Mouse (Mus musculus) MN1 (cell line): ENCODE results near the gene Pds5a.

Source experiments
- DNase-seq: peaks from one replicate; pipeline ENCODE4 v3.0.0-alpha.2; 2016; ENCODE audit warnings: low spot score

Gene Pds5a

DNA sequence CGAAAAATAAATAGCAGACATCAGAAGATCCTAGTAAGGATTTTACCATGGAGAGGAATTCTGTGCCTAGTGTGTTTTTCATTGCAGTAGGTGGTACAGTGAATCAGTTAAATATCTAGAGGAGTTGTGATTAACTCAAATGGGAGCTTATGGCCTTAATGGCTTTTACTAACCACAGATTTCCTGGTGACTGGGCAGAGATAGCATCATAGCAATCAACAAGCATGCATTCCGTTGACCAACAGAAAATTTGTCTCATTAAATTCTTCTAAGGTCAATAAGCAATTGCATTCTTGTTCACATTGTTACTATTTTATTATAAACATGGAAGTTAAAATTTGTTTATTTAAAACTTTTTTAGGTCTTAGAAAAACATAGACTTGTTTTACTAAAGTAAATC lies 132.6 kb downstream of the Pds5a start:
- no peak for DNase-seq

DNA sequence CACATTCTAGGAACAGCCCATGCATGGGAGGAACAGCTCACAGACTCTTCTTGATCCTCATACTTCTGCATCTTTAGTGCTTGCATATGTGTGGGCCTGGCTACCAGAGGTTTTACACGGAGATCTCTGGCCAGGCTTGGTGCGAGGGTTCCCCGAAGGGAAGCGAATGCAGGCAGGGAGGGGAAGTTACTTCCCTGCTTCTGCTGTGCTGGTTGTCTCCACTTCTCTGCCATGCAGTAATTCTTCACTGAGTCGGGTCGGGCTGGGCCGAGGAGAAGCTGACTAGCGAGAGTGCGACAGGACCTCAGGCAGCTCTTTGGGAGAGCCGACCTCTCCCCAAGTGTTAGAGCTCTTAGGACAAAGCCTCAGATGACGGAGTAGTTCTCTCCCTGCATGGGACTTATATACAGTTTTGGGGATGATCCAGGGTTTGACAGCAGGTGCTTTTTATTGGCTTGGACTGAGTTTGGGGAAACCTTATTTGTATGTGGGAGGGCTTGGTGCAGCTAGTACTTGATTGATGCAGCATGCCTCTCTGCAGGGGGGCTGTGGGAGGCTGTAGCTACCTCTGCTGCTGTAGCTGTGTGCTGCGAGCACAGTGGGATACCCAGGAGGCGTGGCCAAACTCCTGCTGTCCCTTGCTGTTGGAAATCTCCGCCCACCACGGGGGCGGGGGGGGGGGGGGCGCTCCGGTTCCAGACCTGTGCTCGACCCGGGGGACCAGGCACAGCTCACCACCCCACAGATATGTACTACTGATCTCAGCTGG lies 136.8 kb downstream of the Pds5a start:
- DNase-seq: no peak

DNA sequence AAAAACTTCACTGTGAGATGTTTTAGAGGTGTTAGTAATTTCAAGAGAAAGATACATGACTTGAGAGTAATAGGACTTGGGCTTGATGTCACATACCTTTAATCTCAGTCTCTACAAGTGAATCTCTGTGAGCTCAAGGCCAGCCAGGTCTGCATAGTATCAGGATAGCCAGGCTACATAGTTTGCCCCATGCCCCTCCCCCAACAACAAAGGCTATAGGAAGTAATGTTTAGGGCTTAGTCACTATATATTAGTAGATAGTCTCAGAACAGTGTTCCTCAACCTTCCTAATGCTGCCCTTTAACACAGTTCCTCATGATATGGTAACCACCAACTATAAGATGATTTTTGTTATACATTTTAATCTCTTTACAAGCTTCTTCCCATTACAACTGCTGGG lies 141.0 kb downstream of the Pds5a start:
- DNase-seq: peak; percentile 12
